Mouse (Mus musculus) ES-E14 (cell line): ENCODE measurements around the gene Tpk1.

Source experiments
- MAFK ChIP-seq: IDR thresholded peaks from 2 replicates; pipeline ENCODE4 v1.6.1; 2014; ENCODE audit warnings: mild to moderate bottlenecking, low read depth, low read length, inconsistent platforms; ENCODE audit not compliant: insufficient read depth
- ZC3H11A ChIP-seq: IDR thresholded peaks from 2 replicates; pipeline ENCODE4 v1.6.1; 2012; ENCODE audit warnings: low read depth, mild to moderate bottlenecking, inconsistent platforms, low read length, borderline replicate concordance

DNA sequence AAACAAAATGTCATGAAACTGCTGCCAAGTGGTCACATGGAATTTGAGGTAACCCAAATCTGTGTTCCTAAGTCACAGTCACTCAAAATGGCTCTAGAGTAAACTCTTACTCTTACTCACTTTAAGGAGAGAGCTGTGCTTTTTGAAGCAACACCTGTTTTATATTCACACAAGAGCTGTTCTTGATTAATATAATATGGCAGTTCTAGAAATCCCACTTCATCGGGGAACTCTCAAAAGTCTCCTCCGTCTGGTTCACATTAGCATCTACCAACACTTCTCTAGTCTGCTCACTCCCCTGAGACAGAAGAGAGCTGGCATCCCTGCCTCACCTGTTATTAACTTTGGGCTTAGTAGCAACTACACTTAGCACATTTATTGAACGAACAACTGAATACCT, 305.9 kb downstream of the Tpk1 start:
- TF ChIP-seq MAFK (no peak), ZC3H11A (no peak)
